Mouse (Mus musculus): ENCODE data around the gene Stat6. TPM values are rescaled to one million over a fixed set of nuclear protein-coding genes. Genes with fewer than 3 reads are reported as not detected.

Stat6 gene
- 105 and 131 TPM in 2 replicates for polyA plus RNA-seq (2012; rRNA removed; ENCODE audit: low replicate concordance)

GRCm38 (mm10) chr10:127642772-127643552 is at the start of gene Stat6:
TSS of gene Stat6 (plus strand) at chr10:127642986.

GRCm38 (mm10) chr10:127620406-127621190 is 22.2 kb upstream of the Stat6 start, which contains the start of gene Lrp1:
TSS of gene Lrp1 (minus strand) at chr10:127621148.

DNA sequence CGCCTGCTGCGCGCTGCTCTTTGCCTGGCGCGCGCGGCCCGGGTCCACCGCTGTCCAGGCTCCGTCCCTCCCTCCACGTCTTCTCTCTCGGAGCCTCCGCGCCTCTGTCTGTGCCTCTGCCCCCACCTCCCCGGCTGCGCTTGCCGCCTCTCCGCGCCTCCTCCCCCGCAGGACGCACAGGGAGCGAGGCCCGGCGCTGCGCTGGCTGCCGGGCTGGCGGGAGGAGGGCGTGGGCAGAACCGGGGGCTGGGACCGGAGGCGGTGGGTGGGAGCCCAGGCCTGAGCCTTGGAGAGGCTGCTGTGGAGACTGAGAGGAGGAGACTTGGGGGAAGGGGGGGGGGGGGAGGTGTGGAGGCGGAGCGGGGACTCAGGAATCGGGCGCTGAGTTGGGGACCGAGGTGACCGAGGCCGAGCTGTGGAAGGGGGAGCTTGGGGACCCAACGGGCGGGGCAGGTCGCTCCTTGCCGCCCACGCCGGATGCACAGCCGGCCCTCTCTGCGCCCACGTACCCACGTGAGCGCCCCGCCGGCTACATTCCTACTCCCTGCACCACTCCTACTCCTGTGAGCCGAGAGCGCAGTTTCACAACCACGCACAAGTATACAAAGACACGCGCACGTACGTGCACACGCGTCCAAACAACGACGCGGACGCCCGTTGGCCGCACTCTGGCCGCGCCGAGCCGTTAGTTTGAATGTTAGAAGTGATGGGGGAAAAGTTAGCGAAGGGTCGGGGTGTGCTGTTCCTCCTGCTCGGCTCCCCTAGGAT is 23.9 kb downstream of the Stat6 start, which contains the start of gene Nemp1:
TSS of gene Nemp1 (plus strand) at position 401 of the 768 bp plus-strand sequence.

GRCm38 (mm10) chr10:127668093-127669050 is 25.6 kb downstream of the Stat6 start, which contains the start of gene Nab2:
TSS of gene Nab2 (minus strand) at chr10:127668568.

DNA sequence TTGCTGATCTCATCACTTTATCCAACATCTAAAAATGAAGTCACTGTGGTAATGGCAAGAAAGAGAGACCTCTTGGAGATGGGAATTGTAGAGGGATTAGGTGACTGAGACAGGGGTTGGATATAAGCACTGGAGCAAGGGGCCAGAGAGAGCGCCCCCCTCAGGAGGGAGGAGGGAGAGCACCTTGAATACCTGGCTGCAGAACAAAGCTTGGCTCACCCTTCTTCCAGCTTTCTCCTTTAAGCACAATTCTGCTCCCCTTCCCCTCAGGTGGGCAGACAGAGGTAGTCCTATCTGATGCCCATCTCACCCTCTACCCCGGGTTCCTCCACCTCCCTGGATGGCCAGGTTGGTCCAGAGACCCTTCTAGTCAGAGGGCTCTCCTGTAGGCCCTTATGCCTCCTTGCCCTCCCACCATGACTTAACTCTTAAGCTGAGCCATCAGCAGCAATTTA is 62.0 kb downstream of the Stat6 start, which contains the start of gene Myo1a:
TSS of gene Myo1a (plus strand) at position 405 of the 455 bp plus-strand sequence.

Other genes with a start within 250 kb of the Stat6 start
- gene Stac3, start 141.3 kb upstream of the Stat6 start, polyA plus RNA-seq (2012; rRNA removed; ENCODE audit: low replicate concordance), result 1.9 and 95.5 TPM in 2 replicates
- gene Ndufa4l2, start 128.0 kb upstream of the Stat6 start, polyA plus RNA-seq (2012; rRNA removed; ENCODE audit: low replicate concordance), result 35.3 and 42.8 TPM in 2 replicates
- gene Shmt2, start 120.5 kb upstream of the Stat6 start, polyA plus RNA-seq (2012; rRNA removed; ENCODE audit: low replicate concordance), result 66.4 and 84.1 TPM in 2 replicates
- 0.07 and 0.23 TPM in 2 replicates for gene Nxph4, start 108.4 kb upstream of the Stat6 start, polyA plus RNA-seq (2012; rRNA removed; ENCODE audit: low replicate concordance)
- gene Lrp1, start 21.8 kb upstream of the Stat6 start, polyA plus RNA-seq (2012; rRNA removed; ENCODE audit: low replicate concordance), result 145 and 233 TPM in 2 replicates
- gene Nemp1, start 23.9 kb downstream of the Stat6 start, polyA plus RNA-seq (2012; rRNA removed; ENCODE audit: low replicate concordance), result 2.1 and 4.4 TPM in 2 replicates
- gene Nab2, start 25.6 kb downstream of the Stat6 start, polyA plus RNA-seq (2012; rRNA removed; ENCODE audit: low replicate concordance), result 25.9 and 51.9 TPM in 2 replicates
- gene Myo1a, start 62.2 kb downstream of the Stat6 start, polyA plus RNA-seq (2012; rRNA removed; ENCODE audit: low replicate concordance), result 0.23 and 0.26 TPM in 2 replicates
- not detected in 2 replicates for gene Tac2, start 81.5 kb downstream of the Stat6 start, polyA plus RNA-seq (2012; rRNA removed; ENCODE audit: low replicate concordance)
- gene Zbtb39, start 96.6 kb downstream of the Stat6 start, polyA plus RNA-seq (2012; rRNA removed; ENCODE audit: low replicate concordance), result 5.9 and 7.3 TPM in 2 replicates
- gene Gpr182, start 108.7 kb downstream of the Stat6 start, polyA plus RNA-seq (2012; rRNA removed; ENCODE audit: low replicate concordance), result 14.4 and 16.8 TPM in 2 replicates
- gene Rdh1, start 116.7 kb downstream of the Stat6 start, polyA plus RNA-seq (2012; rRNA removed; ENCODE audit: low replicate concordance), result 0.08 and 0.27 TPM in 2 replicates
- gene Rdh16f1, start 116.8 kb downstream of the Stat6 start, polyA plus RNA-seq (2012; rRNA removed; ENCODE audit: low replicate concordance), result 0.12 and 0.85 TPM in 2 replicates
- 0.37 TPM in 1 of 2 replicates, not detected in the other for gene Rdh9, start 133.4 kb downstream of the Stat6 start, polyA plus RNA-seq (2012; rRNA removed; ENCODE audit: low replicate concordance)
- 0.13 TPM in 2 replicates for gene Rdh16, start 158.2 kb downstream of the Stat6 start, polyA plus RNA-seq (2012; rRNA removed; ENCODE audit: low replicate concordance)
- gene Rdh19, start 206.9 kb downstream of the Stat6 start, polyA plus RNA-seq (2012; rRNA removed; ENCODE audit: low replicate concordance), result not detected in 2 replicates
- 0.10 TPM in 1 of 2 replicates, not detected in the other for gene Rdh16f2, start 223.5 kb downstream of the Stat6 start, polyA plus RNA-seq (2012; rRNA removed; ENCODE audit: low replicate concordance)
- 1.9 TPM in 1 of 2 replicates, not detected in the other for gene Rdh7, start 245.8 kb downstream of the Stat6 start, polyA plus RNA-seq (2012; rRNA removed; ENCODE audit: low replicate concordance)

Data from mammary gland, adult 2 months (tissue).